Mouse (Mus musculus) ES-E14 (cell line): ENCODE data around the gene Cspg4. TPM values are rescaled to one million over a fixed set of nuclear protein-coding genes. Genes with fewer than 3 reads are reported as not detected.

Experiments used
- DNase-seq: peaks from one replicate; pipeline ENCODE4 v3.0.0-alpha.2; 2013; ENCODE audit warnings: low read depth, low spot score
- H3K27ac ChIP-seq: 2 replicates; pipeline ENCODE4 v1.5.1; 2012; ENCODE audit warnings: low read depth, mild to moderate bottlenecking, low read length, moderate library complexity, mixed read lengths; ENCODE audit not compliant: poor library complexity, insufficient read depth, severe bottlenecking
- H3K36me3 ChIP-seq: 2 replicates; pipeline ENCODE4 v1.6.1; 2012; ENCODE audit warnings: mild to moderate bottlenecking, low read length, moderate library complexity, mixed read lengths; ENCODE audit not compliant: control insufficient read depth, poor library complexity, insufficient read depth, severe bottlenecking
- H3K4me1 ChIP-seq, 2 experiments: fragments of 150-350 bp in 1 of 2; sonication (generic) in 1 of 2; 2 replicates each; pipeline ENCODE4 v1.6.1; 2012; ENCODE audit warnings: low read length in 2 of 2, mild to moderate bottlenecking in 1 of 2, mixed read lengths in 1 of 2; ENCODE audit not compliant: control insufficient read depth in 2 of 2, insufficient read depth in 2 of 2, poor library complexity in 1 of 2
- H3K4me3 ChIP-seq, 2 experiments: fragments of 150-350 bp in 1 of 2; sonication (generic) in 1 of 2; 2 replicates each; pipeline ENCODE4 v1.5.1; 2012; ENCODE audit warnings: low read length in 2 of 2, low read depth in 1 of 2, mild to moderate bottlenecking in 1 of 2, mixed read lengths in 1 of 2; ENCODE audit not compliant: insufficient read depth in 1 of 2, poor library complexity in 1 of 2, severe bottlenecking in 1 of 2
- H3K9ac ChIP-seq: 2 replicates; pipeline ENCODE4 v1.6.1; 2012; ENCODE audit warnings: low read depth, mild to moderate bottlenecking, low read length, mixed read lengths; ENCODE audit not compliant: poor library complexity, insufficient read depth, severe bottlenecking
- H3K9me3 ChIP-seq: fragments of 150-350 bp; sonication (generic); 2 replicates; pipeline ENCODE4 v1.6.1; 2012; ENCODE audit warnings: low read depth, mild to moderate bottlenecking, low read length; ENCODE audit not compliant: control insufficient read depth, insufficient read depth
- CHD2 ChIP-seq: IDR thresholded peaks from 2 replicates; pipeline ENCODE4 v1.6.1; 2014; ENCODE audit warnings: mild to moderate bottlenecking, low read depth, low read length, inconsistent platforms
- HCFC1 ChIP-seq: IDR thresholded peaks from 2 replicates; pipeline ENCODE4 v1.6.1; 2012; ENCODE audit warnings: low read length, inconsistent platforms, borderline replicate concordance; ENCODE audit not compliant: insufficient read depth
- MAFK ChIP-seq: IDR thresholded peaks from 2 replicates; pipeline ENCODE4 v1.6.1; 2014; ENCODE audit warnings: mild to moderate bottlenecking, low read depth, low read length, inconsistent platforms; ENCODE audit not compliant: insufficient read depth
- ZC3H11A ChIP-seq: IDR thresholded peaks from 2 replicates; pipeline ENCODE4 v1.6.1; 2012; ENCODE audit warnings: low read depth, mild to moderate bottlenecking, inconsistent platforms, low read length, borderline replicate concordance
- ZNF384 ChIP-seq: IDR thresholded peaks from 2 replicates; pipeline ENCODE4 v1.6.1; 2012; ENCODE audit warnings: low read depth, low read length, inconsistent platforms
- in situ Hi-C, 2 experiments: fragments of 600-800 bp; cut with MboI; formaldehyde crosslinking; loops; one replicate each; pipeline ENCODE4 v1.15.1; 2025; ENCODE audit warnings: low sequenced_read_pairs in 2 of 2, inconsistent platforms in 1 of 2; ENCODE audit not compliant: unreplicated experiment in 2 of 2
- total RNA-seq: library from RNA; depleted of rRNA; stranded (reverse); fragments of 300-350 nt; gene quantifications from 2 replicates; pipeline ENCODE4 v1.2.3, GENCODE M21; 2012

Gene Cspg4
- total RNA-seq, 1 experiment, result 1.3 TPM

DNA sequence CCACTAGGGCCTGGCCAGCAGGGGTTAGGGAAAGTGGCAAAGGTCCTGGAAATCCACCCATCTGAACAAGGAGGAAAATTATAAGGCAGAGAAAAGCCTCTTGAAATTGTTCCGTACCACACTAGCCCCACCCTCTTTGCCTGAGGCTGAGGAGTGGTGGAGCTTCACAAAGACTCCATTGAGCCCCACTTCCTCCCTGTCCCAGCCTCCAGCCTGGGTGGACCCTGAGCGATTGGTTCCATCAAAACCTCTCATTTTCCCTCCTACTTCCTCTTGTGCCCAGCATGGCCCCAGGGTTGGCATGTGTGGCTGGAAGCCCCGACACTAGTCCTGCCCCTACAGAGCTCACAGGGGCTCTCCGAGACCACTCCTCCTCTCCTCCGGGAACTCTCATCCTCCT lies 12.5 kb downstream of the Cspg4 start:
- Histone ChIP-seq H3K36me3 (no peaks in the 10 kb centered on the region), H3K9ac (no peak overlapping the region), H3K4me1 (peaks cover 0 to 3% of the 10 kb centered on the region in 2 experiments; a peak in 2 of 4 replicates), H3K27ac (no peak overlapping the region; the same call in 1 of the 2 replicates), H3K9me3 (no peaks in the 10 kb centered on the region), H3K4me3 (no peak overlapping the region)
- no peak for TF ChIP-seq ZNF384
- no peak for TF ChIP-seq ZC3H11A
- TF ChIP-seq CHD2, result no peak
- no peak for TF ChIP-seq MAFK
- no peak for TF ChIP-seq HCFC1
- DNase-seq, result no peak
- in situ Hi-C loops, result no loop called here

DNA sequence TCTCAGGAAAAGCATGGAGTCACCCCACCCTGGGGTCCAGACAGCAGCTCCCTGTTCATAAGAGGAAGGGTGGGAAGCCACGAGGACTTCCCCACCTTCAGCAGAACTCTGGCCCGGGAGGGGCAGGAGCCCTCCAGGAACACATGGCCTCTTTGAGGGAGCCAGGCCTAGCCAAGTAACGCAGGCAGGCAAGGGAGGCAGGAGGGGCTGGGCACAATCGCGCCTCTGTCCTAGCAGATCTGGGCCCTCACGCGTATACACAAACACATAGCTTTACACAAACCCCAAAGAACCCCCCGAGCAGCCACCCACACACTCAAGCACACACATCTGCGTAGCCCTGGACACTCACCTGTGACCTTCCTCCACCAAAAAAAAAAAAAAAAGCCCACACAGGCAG lies 16.0 kb downstream of the Cspg4 start:
- Histone ChIP-seq H3K4me3 (no peak overlapping the region), H3K4me1 (peaks cover 0 to 3% of the 10 kb centered on the region in 2 experiments; a peak in 2 of 4 replicates), H3K27ac (no peak overlapping the region), H3K36me3 (no peaks in the 10 kb centered on the region), H3K9me3 (no peaks in the 10 kb centered on the region), H3K9ac (no peak overlapping the region)
- in situ Hi-C loops, result no loop called here
- no peak for DNase-seq
- TF ChIP-seq ZC3H11A (no peak), CHD2 (no peak), MAFK (no peak), HCFC1 (no peak), ZNF384 (no peak)

DNA sequence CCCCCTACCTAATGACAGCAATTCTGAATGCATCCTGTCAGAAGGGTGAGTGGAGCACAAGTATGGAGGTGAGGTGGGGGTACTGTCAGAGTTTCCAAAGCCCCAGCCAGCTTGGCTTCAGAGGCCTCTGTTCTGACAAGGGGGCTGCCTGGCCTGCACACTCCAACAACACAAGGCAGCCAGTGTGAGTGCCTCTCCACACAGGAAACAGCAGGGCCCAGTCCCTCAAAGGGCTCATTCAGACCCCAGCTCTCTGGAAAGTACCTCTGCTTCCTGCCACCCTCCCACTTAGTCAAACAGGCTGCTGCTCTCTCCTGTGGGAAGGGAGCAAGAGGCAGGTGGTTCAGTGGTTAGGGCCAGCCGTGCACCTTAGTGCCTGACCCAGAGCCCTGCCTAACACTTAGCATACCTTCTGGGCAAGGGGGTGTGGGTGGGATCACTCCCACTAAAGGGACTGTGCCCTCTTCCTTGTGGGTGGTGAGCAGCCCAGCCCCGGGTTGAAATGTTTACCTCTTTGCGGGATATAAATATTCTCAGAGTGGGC lies 16.8 kb downstream of the Cspg4 start:
- Histone ChIP-seq H3K4me3 (no peak overlapping the region), H3K4me1 (peaks cover 0 to 2% of the 10 kb centered on the region in 2 experiments; a peak in 2 of 4 replicates), H3K9me3 (no peaks in the 10 kb centered on the region), H3K9ac (no peak overlapping the region), H3K27ac (no peak overlapping the region), H3K36me3 (no peaks in the 10 kb centered on the region)
- DNase-seq, result no peak
- in situ Hi-C loops, result no loop called here
- TF ChIP-seq CHD2 (no peak), HCFC1 (no peak), ZNF384 (no peak), ZC3H11A (no peak), MAFK (no peak)

DNA sequence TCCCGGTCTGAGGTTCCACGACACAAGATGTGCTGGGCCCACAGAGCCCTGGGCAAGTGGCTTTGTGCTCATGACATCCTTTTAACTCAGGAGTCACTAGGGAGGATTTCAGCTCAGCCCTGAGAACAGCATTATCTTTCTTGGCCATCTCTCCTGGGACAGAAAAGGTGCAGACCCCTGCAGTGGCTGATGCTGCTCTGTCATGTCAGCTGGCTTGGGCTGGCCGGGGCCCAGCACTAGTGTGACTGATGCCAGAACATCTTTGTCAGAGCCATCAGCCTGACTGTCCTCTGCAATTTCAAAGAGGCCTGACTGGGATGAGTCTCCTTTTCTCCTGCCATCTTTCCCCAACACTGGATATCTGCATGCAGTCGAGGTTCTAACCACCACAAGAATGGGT lies 17.4 kb downstream of the Cspg4 start:
- Histone ChIP-seq H3K36me3 (no peaks in the 10 kb centered on the region), H3K4me1 (no peaks in the 10 kb centered on the region), H3K9me3 (no peaks in the 10 kb centered on the region), H3K27ac (no peak overlapping the region), H3K9ac (no peak overlapping the region), H3K4me3 (no peak overlapping the region)
- TF ChIP-seq CHD2 (no peak), MAFK (no peak), ZNF384 (no peak), HCFC1 (no peak), ZC3H11A (no peak)
- DNase-seq, result no peak
- in situ Hi-C loops, result no loop called here

DNA sequence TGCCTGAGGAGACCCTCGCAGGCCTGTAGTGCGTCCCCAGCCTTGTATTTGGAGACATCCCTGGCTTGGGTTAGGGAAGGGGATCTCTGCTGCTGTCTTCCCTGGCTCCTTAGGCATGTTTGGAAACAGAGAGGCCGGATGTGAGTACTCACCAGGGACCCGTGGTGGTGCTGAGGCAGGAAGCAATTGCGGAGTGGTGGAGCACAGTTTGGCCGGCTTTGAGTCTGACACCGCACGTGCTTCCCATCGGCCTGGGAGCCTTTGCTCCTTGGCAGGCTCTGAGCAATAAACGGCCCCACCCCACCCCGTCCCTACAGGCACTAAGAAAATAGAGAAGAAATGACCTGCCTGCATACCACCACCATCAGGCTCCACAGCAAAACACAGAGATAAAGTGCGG lies 18.0 kb downstream of the Cspg4 start:
- Histone ChIP-seq H3K9me3 (no peaks in the 10 kb centered on the region), H3K4me1 (no peaks in the 10 kb centered on the region), H3K36me3 (no peaks in the 10 kb centered on the region), H3K4me3 (no peak overlapping the region), H3K27ac (no peak overlapping the region), H3K9ac (no peak overlapping the region)
- TF ChIP-seq ZNF384, result no peak
- no peak for TF ChIP-seq CHD2
- in situ Hi-C loops, result no loop called here
- no peak for DNase-seq
